Mouse (Mus musculus) lung, postnatal 0 days (tissue): ENCODE measurements around the gene Slc39a7.

Experiments
- CTCF ChIP-seq: IDR thresholded peaks from 2 replicates; pipeline ENCODE4 v1.5.1; 2016; ENCODE audit warnings: antibody characterized with exemption, mild to moderate bottlenecking
- EP300 ChIP-seq: IDR thresholded peaks from 2 replicates; pipeline ENCODE4 v1.6.1; 2016; ENCODE audit warnings: antibody characterized with exemption, mild to moderate bottlenecking, control low read depth

- no peak for TF ChIP-seq CTCF
- no peak for TF ChIP-seq EP300
These were observed 4.4 kb downstream of the Slc39a7 start for GRCm38 (mm10) chr17:34026917-34027655.
